Mouse (Mus musculus) lung, adult 18-20 months (tissue): ENCODE results near the gene Tex44.

Experiments used
- DNase-seq, 2 experiments: peaks; one replicate each; pipeline ENCODE4 v3.0.0; 2022; ENCODE audit warnings: mixed read lengths in 2 of 2

Tex44 gene

DNA sequence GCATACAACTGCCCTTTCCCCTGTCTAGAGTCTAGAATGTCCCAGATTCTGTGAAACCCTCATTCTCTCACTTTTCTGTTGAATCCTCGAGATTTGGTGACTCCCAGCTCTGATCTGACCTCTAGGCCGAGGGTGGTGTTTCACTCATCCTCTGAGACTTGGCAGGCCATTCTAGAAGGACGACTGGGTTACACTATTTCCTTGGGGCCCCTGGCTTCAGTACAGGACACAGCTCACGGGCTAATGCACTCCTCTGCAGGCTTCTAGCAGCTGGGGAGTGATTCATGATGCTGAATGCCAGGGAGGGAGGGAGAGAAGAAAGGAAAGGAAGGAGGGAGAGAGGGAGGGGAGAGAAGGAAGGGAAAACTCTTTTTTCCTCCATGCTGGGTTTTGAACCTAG lies 22.1 kb downstream of the Tex44 start:
- peak in 1 of 2 experiments; percentile 58 for DNase-seq

DNA sequence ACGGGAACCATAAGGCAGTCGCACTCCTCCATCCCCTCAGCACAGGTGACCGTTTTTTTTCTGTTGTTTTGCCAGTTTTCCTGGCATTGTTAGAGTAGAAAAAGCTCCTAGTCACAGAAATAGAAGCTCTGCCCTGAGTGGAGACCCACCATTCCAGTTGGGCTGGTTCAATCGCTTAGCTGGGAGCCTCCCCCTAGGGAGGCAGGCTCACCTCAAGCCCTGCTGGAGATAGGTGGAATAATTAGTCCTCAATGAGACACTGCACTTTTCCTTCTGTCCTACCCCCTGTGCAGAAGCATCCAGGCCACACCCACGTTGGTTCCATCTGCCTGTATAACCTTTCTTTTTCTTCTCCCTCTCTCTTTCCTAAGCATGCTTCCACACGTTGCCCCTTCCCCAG lies 23.8 kb downstream of the Tex44 start:
- no peak for DNase-seq

DNA sequence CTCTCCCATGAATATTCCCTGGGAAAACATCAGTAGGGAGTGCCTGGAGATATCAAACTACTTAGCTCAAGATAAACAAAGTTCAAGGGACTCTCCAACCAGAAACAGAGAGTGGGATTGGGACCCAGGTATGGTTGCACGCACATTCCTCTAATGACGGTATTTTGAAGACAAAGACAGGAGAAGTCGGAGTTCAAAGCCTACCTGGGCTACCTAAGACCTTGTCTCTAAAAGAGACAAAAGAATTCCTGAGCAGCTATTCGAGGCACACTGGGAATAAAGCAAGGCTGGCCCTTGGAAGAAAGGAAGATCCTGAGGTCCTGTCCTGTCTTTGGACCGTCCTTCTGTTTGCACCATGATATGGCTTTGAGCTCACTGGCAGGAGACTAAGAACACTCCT lies 26.6 kb downstream of the Tex44 start:
- no peak for DNase-seq

DNA sequence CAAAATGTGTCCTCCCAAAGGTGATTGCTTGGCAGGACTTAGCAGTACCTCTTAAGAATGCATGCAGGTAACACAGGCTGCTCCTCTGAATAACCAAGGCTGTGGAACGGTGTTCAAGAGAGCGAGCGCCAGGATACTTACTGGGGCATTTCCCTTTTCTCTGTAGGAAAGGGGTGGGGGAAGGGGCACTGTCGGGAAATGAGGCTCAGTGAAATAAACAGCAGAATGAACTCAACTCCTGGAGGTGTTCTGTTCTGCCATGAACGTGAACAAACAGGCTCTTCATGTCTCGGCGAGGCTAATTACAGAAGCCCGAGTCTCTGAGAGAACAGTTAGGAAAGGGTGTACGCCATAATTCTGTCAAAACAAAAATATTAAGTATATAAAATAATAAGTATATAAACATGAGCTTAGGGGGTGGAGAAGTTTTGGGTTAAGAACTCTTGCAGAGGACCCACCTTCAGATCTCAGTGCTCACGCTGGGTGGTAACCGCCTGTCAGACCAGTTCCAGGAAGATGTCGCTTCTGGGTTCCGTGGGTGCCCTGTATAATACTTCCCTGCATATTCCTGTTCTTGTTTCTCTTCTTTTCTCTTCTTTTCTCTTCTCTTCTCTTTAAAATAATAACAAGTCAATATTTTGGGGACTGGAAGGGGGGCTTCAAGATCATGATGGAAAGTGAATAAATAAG lies 30.9 kb downstream of the Tex44 start:
- DNase-seq = no peak

DNA sequence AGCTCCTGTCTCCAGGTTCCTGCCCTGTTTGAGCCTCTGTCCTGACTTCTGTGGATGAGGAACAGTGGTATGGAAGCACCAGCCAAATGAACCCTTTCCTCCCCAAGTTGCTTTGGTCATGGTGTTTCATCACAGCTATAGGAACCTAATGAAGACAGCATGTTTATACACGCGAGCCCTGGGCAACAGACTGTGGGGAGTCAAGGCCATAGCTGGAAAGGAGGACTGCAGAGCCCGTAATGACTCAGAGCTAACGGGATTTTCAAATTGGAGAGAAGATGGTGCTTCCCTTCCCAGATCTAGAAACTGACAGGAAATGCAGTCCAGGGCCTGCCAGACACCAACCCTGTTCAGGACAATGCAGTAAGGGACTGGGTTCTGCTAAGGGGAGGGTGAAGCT lies 33.2 kb downstream of the Tex44 start:
- no peak for DNase-seq

DNA sequence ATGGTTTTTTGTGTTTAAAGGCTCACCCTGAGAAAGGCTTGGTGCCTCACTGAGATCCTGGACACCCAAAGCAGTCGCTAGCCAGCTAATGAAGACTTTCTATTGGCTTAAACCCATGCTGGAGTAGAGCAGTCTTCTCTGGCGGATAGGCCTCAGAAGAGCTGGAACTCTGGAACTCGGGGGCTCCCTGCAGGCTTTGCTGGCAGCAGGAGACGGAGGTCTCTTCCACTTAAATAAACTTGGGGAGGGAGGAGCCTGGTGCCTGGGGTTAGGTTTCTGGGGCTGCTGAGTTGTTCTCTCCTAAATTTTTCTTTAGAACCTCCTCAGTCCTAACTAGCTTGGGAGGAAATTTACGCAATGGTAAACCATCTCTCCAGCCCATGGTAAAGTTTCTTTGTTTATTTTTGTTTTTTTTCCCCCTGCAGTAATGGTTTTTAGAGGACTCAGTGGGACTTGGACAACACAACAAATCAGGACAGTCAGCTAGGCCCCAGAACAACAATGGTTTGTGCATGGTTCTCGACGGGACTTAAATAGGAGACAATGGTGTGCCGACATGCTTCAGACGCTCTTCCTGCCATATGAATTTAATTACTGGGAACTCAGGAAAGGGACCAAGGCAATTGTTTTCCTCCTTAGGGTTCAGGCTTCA lies 38.2 kb downstream of the Tex44 start:
- no peak for DNase-seq

DNA sequence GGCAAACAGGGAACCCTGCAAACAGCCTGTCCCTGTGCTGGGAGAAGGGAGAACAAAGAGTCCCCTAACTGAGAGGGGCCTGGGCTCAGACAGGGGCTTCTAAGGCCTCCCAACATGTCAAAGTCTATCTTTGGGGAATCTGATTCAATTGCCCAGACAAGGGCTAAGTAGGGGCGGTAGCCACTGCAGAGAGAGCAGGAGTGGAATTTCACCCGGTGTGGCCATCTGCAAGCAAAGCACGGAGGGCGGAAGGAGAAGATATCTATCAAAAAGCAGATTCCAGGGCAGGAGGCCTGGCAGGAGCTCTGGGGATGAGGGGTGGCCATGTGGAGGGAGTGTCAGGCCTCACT lies 38.7 kb downstream of the Tex44 start:
- no peak for DNase-seq

DNA sequence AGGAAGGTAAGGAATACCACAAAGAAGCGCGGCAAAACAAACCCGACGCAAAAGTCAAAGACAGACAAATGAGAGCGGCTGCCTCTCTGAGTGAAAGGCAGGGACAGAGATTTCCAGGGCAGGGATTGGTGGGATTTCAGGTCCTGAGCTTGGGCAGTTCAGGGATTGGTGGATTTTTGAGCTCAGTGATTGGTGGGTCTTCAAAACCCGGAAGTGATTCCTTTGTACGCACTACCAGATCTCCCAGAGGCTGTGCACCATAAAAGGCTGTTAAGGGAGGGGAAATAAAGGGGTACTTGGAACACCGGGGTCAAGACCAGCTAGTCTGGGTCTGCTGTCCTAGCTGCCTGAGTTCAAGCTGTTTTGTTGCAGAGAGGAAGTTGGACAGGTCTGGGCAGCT lies 41.3 kb downstream of the Tex44 start:
- no peak for DNase-seq

DNA sequence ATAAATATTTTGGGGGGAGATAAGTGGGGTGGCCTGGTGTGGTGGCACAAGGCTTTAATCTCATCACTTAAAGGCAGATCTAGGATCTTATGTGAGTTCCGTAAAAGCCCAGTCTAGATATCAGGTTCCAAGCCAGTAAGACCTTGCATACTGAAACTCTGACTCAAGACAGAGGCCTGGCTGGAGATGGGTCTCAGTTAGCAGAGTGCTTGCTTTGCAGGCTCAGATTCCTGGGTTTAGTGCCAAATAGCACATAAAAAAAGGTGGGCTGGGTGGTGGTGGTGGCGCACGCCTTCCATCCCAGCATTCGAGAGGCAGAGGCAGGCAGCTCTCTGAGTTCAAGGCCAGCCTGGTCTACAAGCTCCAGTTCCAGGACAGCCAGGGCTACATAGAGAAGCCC lies 43.7 kb downstream of the Tex44 start:
- no peak for DNase-seq

DNA sequence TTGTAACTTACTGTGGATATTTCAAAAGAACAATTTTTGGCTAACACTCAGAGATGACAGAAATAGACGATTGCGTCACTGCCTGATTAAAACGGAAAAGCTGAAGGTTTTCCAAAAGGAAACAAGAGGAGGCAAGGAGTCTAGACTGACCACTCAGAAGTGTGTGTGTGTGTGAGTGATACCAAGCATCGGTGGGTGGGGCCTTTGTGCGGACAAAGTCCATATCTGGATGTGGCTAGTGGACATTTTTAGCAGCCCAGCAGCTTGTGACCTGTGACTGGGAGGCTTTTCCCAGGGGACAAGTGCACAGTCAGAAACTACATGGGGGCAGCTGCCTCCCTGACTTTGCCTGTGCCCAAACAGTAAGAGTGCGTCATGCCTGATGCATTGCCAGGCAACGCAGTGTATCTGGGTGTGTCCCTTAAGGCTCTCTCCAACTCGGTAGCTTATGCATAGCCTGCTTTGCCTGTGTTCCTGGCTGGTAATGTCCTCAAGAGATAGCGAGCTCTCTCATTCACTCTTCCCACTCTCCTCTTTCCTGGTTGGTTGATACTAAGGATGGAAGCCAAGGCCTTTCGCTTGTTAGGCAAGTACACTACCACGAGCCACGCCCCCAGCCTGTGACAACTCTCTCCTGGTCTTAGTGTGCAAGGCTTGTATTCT lies 44.5 kb downstream of the Tex44 start:
- DNase-seq = peak; percentile 86 to 90

DNA sequence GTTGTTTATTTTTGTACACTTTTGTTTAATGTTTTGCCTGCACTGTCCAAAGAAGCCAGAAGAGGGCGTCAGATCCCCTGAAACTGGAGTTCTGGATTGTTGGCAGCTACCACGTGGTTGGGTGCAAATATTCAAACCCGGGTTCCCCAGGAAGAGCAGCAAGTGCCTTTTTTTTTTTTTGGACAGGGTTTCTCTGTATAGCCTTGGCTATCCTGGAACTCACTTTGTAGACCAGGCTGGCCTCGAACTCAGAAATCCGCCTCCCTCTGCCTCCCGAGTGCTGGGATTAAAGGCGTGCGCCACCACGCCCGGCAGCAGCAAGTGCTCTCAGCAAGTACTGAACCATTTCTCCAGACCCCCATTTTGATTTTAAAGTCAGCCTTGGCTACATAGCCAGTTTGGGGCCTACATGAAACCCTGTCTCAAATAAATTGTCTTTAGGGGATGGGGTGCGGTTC lies 45.4 kb downstream of the Tex44 start:
- peak; percentile 53 to 61 for DNase-seq

DNA sequence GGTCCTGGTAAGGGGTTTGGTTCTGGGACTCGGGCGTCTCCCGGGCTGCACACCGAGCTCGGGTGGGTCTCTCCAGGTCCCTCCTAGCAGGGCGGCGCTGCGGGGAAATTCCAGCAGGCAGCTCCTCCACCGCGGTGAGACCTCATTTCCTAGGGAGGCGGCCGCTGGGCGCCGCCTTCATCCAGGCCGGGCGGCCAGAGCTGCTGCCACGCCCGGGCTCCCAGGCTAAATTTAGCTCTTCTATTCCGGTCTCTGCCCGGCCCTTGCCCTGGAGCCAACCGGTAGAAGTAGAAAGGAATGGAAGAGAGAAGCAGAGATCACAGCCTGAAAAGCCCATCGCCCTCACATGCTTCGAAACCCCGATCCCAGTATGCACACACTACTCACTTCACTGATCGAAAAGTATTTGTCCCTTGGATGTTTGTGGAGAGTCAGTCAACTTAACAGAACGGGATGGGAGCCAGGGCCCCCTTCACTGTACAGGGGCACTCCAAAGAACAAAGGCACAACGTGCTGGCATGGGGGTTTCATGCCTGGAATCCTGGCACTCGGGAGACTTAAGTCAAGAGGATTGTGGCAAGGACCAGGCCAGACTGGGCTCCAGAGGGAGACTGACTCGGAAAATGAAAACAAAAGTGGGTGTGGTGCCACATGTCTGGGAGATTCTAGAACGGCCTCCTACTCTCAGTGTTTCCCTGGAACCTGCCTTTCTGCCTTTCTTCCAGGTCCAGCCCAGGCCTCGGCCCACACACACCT lies 46.2 kb downstream of the Tex44 start:
- peak; percentile 90 to 93 for DNase-seq

DNA sequence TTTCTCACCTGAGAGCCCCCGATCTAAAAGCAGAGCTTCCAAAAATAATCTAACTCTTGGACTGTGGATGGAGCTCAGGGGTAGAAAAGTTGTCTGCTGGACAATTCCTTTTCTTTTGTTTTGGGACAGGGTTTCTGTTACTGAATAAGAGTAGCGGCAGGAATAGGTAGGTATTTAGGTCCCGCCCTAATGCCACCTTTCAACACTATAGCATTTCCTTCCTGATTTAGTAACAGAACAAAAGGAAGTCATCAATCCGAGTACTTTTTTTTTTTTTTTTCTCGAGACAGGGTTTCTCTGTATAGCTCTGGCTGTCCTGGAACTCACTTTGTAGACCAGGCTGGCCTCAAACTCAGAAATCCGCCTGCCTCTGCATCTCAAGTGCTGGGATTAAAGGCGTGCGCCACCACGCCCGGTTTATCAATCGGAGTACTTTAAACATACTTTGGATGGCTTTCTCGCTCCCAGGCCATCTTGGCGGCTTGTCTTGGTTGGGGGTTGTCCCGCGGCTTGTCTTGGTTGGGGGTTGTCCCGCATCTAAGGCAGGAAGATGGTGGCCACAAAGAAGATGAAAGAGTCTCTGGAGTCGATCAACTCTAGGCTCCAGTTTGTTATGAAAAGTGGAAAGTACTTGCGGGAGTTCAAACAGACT lies 47.1 kb downstream of the Tex44 start:
- no peak for DNase-seq
